Mouse (Mus musculus) hindlimb bud, embryonic 11.5 days (tissue): ENCODE measurements at regions not wholly inside any gene's neighbourhood (a gene's known extent, or its start where the extent isn't known, plus 50 kb on each side); places are given as distances from the start of the nearest gene placed in this dataset.

ENCODE experiments used
- DNase-seq: peaks from one replicate; pipeline ENCODE4 v3.0.0-alpha.2; 2012; ENCODE audit warnings: low read depth, low spot score; ENCODE audit errors: extremely low spot score

GRCm38 (mm10) chr4:105326989-105327388, 169.8 kb downstream of the Plpp3 start:
- no peak for DNase-seq

- DNase-seq: no peak
Observed at GRCm38 (mm10) chr4:105327711-105328471, 170.7 kb downstream of the Plpp3 start.

GRCm38 (mm10) chr4:105328776-105329175, 171.6 kb downstream of the Plpp3 start:
- DNase-seq: no peak

GRCm38 (mm10) chr4:105332081-105332480, 174.9 kb downstream of the Plpp3 start:
- DNase-seq: no peak

- DNase-seq: no peak
Observed at GRCm38 (mm10) chr4:105335872-105336271, 178.7 kb downstream of the Plpp3 start.

GRCm38 (mm10) chr4:105336557-105336956, 179.4 kb downstream of the Plpp3 start:
- no peak for DNase-seq

- no peak for DNase-seq
Observed at GRCm38 (mm10) chr4:105338131-105338530, 181.0 kb downstream of the Plpp3 start.

GRCm38 (mm10) chr4:105338861-105339260, 181.7 kb downstream of the Plpp3 start:
- no peak for DNase-seq

- DNase-seq: no peak
Observed at GRCm38 (mm10) chr4:105341274-105341673, 184.1 kb downstream of the Plpp3 start.

GRCm38 (mm10) chr4:105346846-105347245, 189.7 kb downstream of the Plpp3 start:
- no peak for DNase-seq

GRCm38 (mm10) chr4:105347911-105348310, 190.8 kb downstream of the Plpp3 start:
- DNase-seq: peak; percentile 83

GRCm38 (mm10) chr4:105349316-105350207, 192.4 kb downstream of the Plpp3 start:
- no peak for DNase-seq

- peak; percentile 75 for DNase-seq
Observed at GRCm38 (mm10) chr4:105352342-105352741, 195.2 kb downstream of the Plpp3 start.

- no peak for DNase-seq
Observed at GRCm38 (mm10) chr4:105352953-105353352, 195.8 kb downstream of the Plpp3 start.

GRCm38 (mm10) chr4:105354097-105354496, 196.9 kb downstream of the Plpp3 start:
- DNase-seq: no peak

- no peak for DNase-seq
Observed at GRCm38 (mm10) chr4:105356616-105357015, 199.5 kb downstream of the Plpp3 start.

GRCm38 (mm10) chr4:105358725-105359124, 201.6 kb downstream of the Plpp3 start:
- DNase-seq: no peak

GRCm38 (mm10) chr4:105364496-105364895, 207.3 kb downstream of the Plpp3 start:
- DNase-seq: no peak

- DNase-seq: no peak
Observed at GRCm38 (mm10) chr4:105365076-105365475, 207.9 kb downstream of the Plpp3 start.

- no peak for DNase-seq
Observed at GRCm38 (mm10) chr4:105376591-105376990, 219.4 kb downstream of the Plpp3 start.

GRCm38 (mm10) chr4:105377469-105378187, 220.5 kb downstream of the Plpp3 start:
- no peak for DNase-seq
